Mouse (Mus musculus) gonadal fat pad, adult 2 months (tissue): ENCODE measurements around the gene 4921524J17Rik. TPM values are rescaled to one million over a fixed set of nuclear protein-coding genes. Genes with fewer than 3 reads are reported as not detected.

Experiments
- DNase-seq: peaks from one replicate; pipeline ENCODE4 v3.0.0-alpha.2; 2012; ENCODE audit warnings: low read depth
- polyA plus RNA-seq: library from polyadenylated mRNA; depleted of rRNA; stranded (reverse); fragments of >200 nt; gene quantifications from 2 replicates; pipeline ENCODE4 v1.2.3, GENCODE M21; 2012; rRNA removed

4921524J17Rik gene
- polyA plus RNA-seq, 1 experiment, result 6.2 TPM

- no peak for DNase-seq
Observed at GRCm38 (mm10) chr8:85380824-85381209, 51.8 kb downstream of the 4921524J17Rik start.

GRCm38 (mm10) chr8:85380123-85380823 lies 52.4 kb downstream of the 4921524J17Rik start:
- no peak for DNase-seq

- DNase-seq, result peak; percentile 10
Observed at GRCm38 (mm10) chr8:85379142-85379781, 53.4 kb downstream of the 4921524J17Rik start.

GRCm38 (mm10) chr8:85376516-85376915 lies 56.1 kb downstream of the 4921524J17Rik start:
- no peak for DNase-seq

- DNase-seq, result no peak
Observed at GRCm38 (mm10) chr8:85374286-85374685, 58.3 kb downstream of the 4921524J17Rik start.

- DNase-seq, result no peak
Observed at GRCm38 (mm10) chr8:85373435-85374039, 59.1 kb downstream of the 4921524J17Rik start.

GRCm38 (mm10) chr8:85372465-85372839 lies 60.2 kb downstream of the 4921524J17Rik start:
- no peak for DNase-seq

GRCm38 (mm10) chr8:85371736-85372464 lies 60.7 kb downstream of the 4921524J17Rik start:
- no peak for DNase-seq

- no peak for DNase-seq
Observed at GRCm38 (mm10) chr8:85365176-85365575, 67.5 kb downstream of the 4921524J17Rik start.

GRCm38 (mm10) chr8:85364628-85365027 lies 68.0 kb downstream of the 4921524J17Rik start:
- no peak for DNase-seq

- DNase-seq, result no peak
Observed at GRCm38 (mm10) chr8:85363406-85363805, 69.2 kb downstream of the 4921524J17Rik start.

- no peak for DNase-seq
Observed at GRCm38 (mm10) chr8:85362211-85362610, 70.4 kb downstream of the 4921524J17Rik start.

Other genes starting within 250 kb of the 4921524J17Rik start
- not detected in 2 replicates for gene Olfr371, start 206.8 kb downstream of the 4921524J17Rik start, polyA plus RNA-seq
- 13.8 and 15.0 TPM in 2 replicates for gene Orc6, start 133.2 kb downstream of the 4921524J17Rik start, polyA plus RNA-seq
- 30.7 and 33.1 TPM in 2 replicates for gene Vps35, start 133.0 kb downstream of the 4921524J17Rik start, polyA plus RNA-seq
- gene Mylk3, start 46.5 kb downstream of the 4921524J17Rik start, polyA plus RNA-seq, result 0.09 and 0.14 TPM in 2 replicates
- gene Gpt2, start 59.7 kb upstream of the 4921524J17Rik start, polyA plus RNA-seq, result 86.5 and 105 TPM in 2 replicates
- 10.4 and 21.8 TPM in 2 replicates for gene Dnaja2, start 122.5 kb upstream of the 4921524J17Rik start, polyA plus RNA-seq